ENCODE assay signal across 9 mouse cellular contexts in the genomic region with DNA sequence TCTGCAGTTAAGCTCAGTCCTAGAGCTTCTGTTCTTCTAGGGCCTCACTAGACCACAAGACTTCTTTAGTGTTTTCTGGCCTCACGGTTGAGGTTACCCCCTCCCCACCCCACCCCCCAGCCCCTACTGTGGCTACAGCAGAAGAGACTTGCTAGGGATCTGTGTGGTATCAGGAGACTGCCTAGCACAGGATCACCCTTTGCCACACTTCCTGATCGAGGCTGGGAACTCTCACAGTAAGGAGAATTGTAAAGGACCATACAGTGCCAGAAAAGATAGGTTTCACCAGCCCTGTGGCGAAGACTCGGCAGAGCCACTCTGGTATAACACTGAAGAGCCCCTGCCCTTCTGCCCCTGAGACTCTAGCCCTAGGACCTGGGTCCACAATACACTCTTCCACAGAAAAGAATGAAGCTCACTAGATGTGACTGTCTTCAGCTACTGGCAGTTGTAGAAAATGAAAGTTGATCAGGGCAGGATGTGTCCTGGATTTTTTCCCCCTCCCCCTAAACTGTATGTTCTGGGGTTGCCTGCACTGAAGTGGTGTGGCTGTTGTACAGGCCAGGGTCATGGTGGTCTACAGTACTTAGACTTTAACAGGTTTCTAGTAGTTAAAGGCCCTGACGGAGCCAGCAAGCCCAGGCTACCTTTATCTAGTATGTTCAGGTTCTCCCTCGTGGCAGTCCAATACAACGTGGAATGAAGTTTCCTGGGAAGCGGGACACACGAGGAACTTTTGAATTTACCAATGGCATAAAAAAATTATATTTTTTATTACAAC.
A peak's percentile ranks its signal among the peaks of the same experiment; 100 is the strongest.
DNase-seq lines count a peak whose midpoint lies in the region; ATAC-seq and TF ChIP-seq lines count a peak whose summit lies in the region.
"Had no signal": no experiment of that assay in that cellular context is flagged by ENCODE, and none has a peak within 500 bp of the region (broad histone marks: within the 10 kb centered on the region; RNA-seq: fewer than 3 reads in every experiment).

No protein-coding gene starts in this region.

- H3K4me3 ChIP-seq in kidney, embryonic 15.5 days (replicated peaks) = peak overlapping the region; percentile 95; the same call in 1 of the 2 replicates
- H3K4me3 ChIP-seq in bone marrow, adult 2 months (replicated peaks; ENCODE audit: control insufficient read depth, low read depth, low read length) = peak overlapping the region; percentile 45
- H3K4me3 ChIP-seq in intestine, postnatal 0 days (ENCODE audit: low read depth, low read length) = no peak overlapping the region

- peaks cover 12% of the 10 kb centered on the region; the same call in 1 of the 2 replicates for H3K27me3 ChIP-seq in kidney, embryonic 15.5 days
- peaks cover 26% of the 10 kb centered on the region for H3K27me3 ChIP-seq in intestine, postnatal 0 days (replicated peaks; ENCODE audit: control insufficient read depth, insufficient read depth, low read length)

- peaks cover 37% of the 10 kb centered on the region for H3K4me1 ChIP-seq in kidney, embryonic 15.5 days
- no peaks in the 10 kb centered on the region for H3K4me1 ChIP-seq in bone marrow, adult 2 months (ENCODE audit: control insufficient read depth, insufficient read depth, low read length)
- H3K4me1 ChIP-seq in intestine, postnatal 0 days (replicated peaks; ENCODE audit: control insufficient read depth, insufficient read depth, low read length) = no peaks in the 10 kb centered on the region
- H3K4me1 ChIP-seq: liver, embryonic 15.5 days had no signal

- H3K9me3 ChIP-seq in kidney, embryonic 15.5 days (replicated peaks) = no peaks in the 10 kb centered on the region
- no peaks in the 10 kb centered on the region for H3K9me3 ChIP-seq in intestine, postnatal 0 days (ENCODE audit: control insufficient read depth)
- H3K9me3 ChIP-seq: liver, embryonic 15.5 days had no signal

- peak overlapping the region; percentile 95 for H3K27ac ChIP-seq in kidney, embryonic 15.5 days
- H3K27ac ChIP-seq in bone marrow, adult 2 months (ENCODE audit: control insufficient read depth, insufficient read depth, low read depth, low read length, poor library complexity) = peak overlapping the region; percentile 59
- peak overlapping the region; percentile 88 for H3K27ac ChIP-seq in intestine, postnatal 0 days (ENCODE audit: low read depth, low read length)
- H3K27ac ChIP-seq: liver, embryonic 15.5 days had no signal

- TF ChIP-seq CTCF in bone marrow, adult 2 months (IDR thresholded peaks at IDR 0.05; ENCODE audit: control insufficient read depth, insufficient read depth, low read length) = no peak
- no peak for TF ChIP-seq CTCF in intestine, postnatal 0 days (IDR thresholded peaks at IDR 0.05; ENCODE audit: low read depth)

- H3K9ac ChIP-seq in kidney, embryonic 15.5 days = no peak overlapping the region
- H3K9ac ChIP-seq in intestine, postnatal 0 days (ENCODE audit: low read depth, low read length) = peak overlapping the region; percentile 31; the same call in 1 of the 2 replicates
- H3K9ac ChIP-seq: liver, embryonic 15.5 days had no signal

- WGBS in kidney, embryonic 15.5 days = 68% methylated on average over 9 of the region's 9 CpGs
- 26% methylated on average over 9 of the region's 9 CpGs for WGBS in bone marrow, adult 2 months
- WGBS in intestine, postnatal 0 days = 61% methylated on average over 9 of the region's 9 CpGs

- no peak for DNase-seq in kidney, postnatal 14 days
- peak; percentile 90 for DNase-seq in 416B (ENCODE audit: low read depth)
- no peak for DNase-seq in cerebellum, adult 18-20 months
- DNase-seq in cerebellum, adult 9-11 months = no peak

- peaks cover 5% of the 10 kb centered on the region for H3K36me3 ChIP-seq in kidney, embryonic 15.5 days
- H3K36me3 ChIP-seq in intestine, postnatal 0 days (ENCODE audit: control insufficient read depth, insufficient read depth) = no peaks in the 10 kb centered on the region
- H3K36me3 ChIP-seq: liver, embryonic 15.5 days had no signal

- no peak for TF ChIP-seq POLR2A in bone marrow, adult 2 months (IDR thresholded peaks at IDR 0.05; ENCODE audit: borderline replicate concordance, control insufficient read depth, low read depth, low read length)

- peak overlapping the region; percentile 73 for H3K4me2 ChIP-seq in kidney, embryonic 15.5 days
- peak overlapping the region; percentile 13; the same call in 1 of the 2 replicates for H3K4me2 ChIP-seq in intestine, postnatal 0 days (replicated peaks; ENCODE audit: low read depth)

- ATAC-seq in kidney, embryonic 15.5 days (replicated peaks; ENCODE audit: low FRiP score) = no peak
- no peak for ATAC-seq in intestine, postnatal 0 days
- ATAC-seq in frontal cortex, adult (ENCODE audit: low TSS enrichment) = no peak; the same call in 1 of the 2 replicates
